8 mouse cellular contexts compared by ENCODE assay signal in genomic region chr11:96074351-96075176, GRCm38 (mm10). TPM values are rescaled to one million over a fixed set of nuclear protein-coding genes. Genes with fewer than 3 reads are reported as not detected.
DNase-seq lines count a peak whose midpoint lies in the region; ATAC-seq and TF ChIP-seq lines count a peak whose summit lies in the region.

No protein-coding gene starts in this region.

- peaks cover 3% of the 10 kb centered on the region; the same call in 1 of the 2 replicates for H3K4me1 ChIP-seq in hindbrain, embryonic 11.5 days (replicated peaks; ENCODE audit: control insufficient read depth, insufficient read depth, low read length)
- H3K4me1 ChIP-seq in liver, embryonic 13.5 days (replicated peaks), result peaks cover 44% of the 10 kb centered on the region
- H3K4me1 ChIP-seq in stomach, postnatal 0 days (replicated peaks; ENCODE audit: control insufficient read depth, insufficient read depth), result no peaks in the 10 kb centered on the region

- peak; percentile 34 for DNase-seq in adrenal gland, postnatal 14 days
- DNase-seq in adrenal gland, adult 8-10 months, result no peak
- peak; percentile 40 for DNase-seq in 416B (ENCODE audit: low read depth)
- DNase-seq in cerebellum, postnatal 36 days, result peak; percentile 47 to 49
- no peak for DNase-seq in hindbrain, embryonic 11.5 days (ENCODE audit: low spot score)
- no peak for DNase-seq in liver, embryonic 13.5 days
- no peak for DNase-seq in stomach, postnatal 0 days (ENCODE audit: low spot score)
- no peak for DNase-seq in ovary, adult 18-20 months (ENCODE audit: low spot score)

- TF ChIP-seq CTCF in stomach, postnatal 0 days (IDR thresholded peaks at IDR 0.05; ENCODE audit: low read depth), result no peak

- no peak overlapping the region for H3K27ac ChIP-seq in hindbrain, embryonic 11.5 days (ENCODE audit: low read depth, low read length)
- H3K27ac ChIP-seq in liver, embryonic 13.5 days, result peak overlapping the region; percentile 79
- peak overlapping the region; percentile 80 for H3K27ac ChIP-seq in stomach, postnatal 0 days (replicated peaks)

- H3K4me2 ChIP-seq in hindbrain, embryonic 11.5 days (replicated peaks; ENCODE audit: low read depth, low read length), result peak overlapping the region; percentile 83
- peak overlapping the region; percentile 92 for H3K4me2 ChIP-seq in liver, embryonic 13.5 days
- H3K4me2 ChIP-seq in stomach, postnatal 0 days (replicated peaks; ENCODE audit: low read depth), result peak overlapping the region; percentile 63

- H3K4me3 ChIP-seq in hindbrain, embryonic 11.5 days (ENCODE audit: low read depth, low read length), result peak overlapping the region; percentile 55
- peak overlapping the region; percentile 79 for H3K4me3 ChIP-seq in liver, embryonic 13.5 days (replicated peaks)
- H3K4me3 ChIP-seq in stomach, postnatal 0 days (ENCODE audit: low read depth, low read length), result peak overlapping the region; percentile 59

- peak overlapping the region; percentile 60 for H3K9ac ChIP-seq in hindbrain, embryonic 11.5 days (ENCODE audit: low read depth, low read length)
- H3K9ac ChIP-seq in liver, embryonic 13.5 days, result peak overlapping the region; percentile 85
- H3K9ac ChIP-seq in stomach, postnatal 0 days (ENCODE audit: low read length), result peak overlapping the region; percentile 65

- H3K27me3 ChIP-seq in hindbrain, embryonic 11.5 days (ENCODE audit: control insufficient read depth, insufficient read depth, low read length), result no peaks in the 10 kb centered on the region
- H3K27me3 ChIP-seq in liver, embryonic 13.5 days, result no peaks in the 10 kb centered on the region
- H3K27me3 ChIP-seq in stomach, postnatal 0 days (ENCODE audit: control insufficient read depth, insufficient read depth, low read length), result no peaks in the 10 kb centered on the region

- no peak for TF ChIP-seq EP300 in stomach, postnatal 0 days (optimal IDR thresholded peaks at IDR 0.05)

- ATAC-seq in hindbrain, embryonic 11.5 days (ENCODE audit: low FRiP score), result no peak
- no peak for ATAC-seq in liver, embryonic 13.5 days (ENCODE audit: low read depth)
- no peak for ATAC-seq in stomach, postnatal 0 days (ENCODE audit: low FRiP score, low TSS enrichment)

- H3K9me3 ChIP-seq in hindbrain, embryonic 11.5 days (ENCODE audit: control insufficient read depth, low read length), result no peaks in the 10 kb centered on the region
- no peaks in the 10 kb centered on the region for H3K9me3 ChIP-seq in liver, embryonic 13.5 days (replicated peaks)
- no peaks in the 10 kb centered on the region for H3K9me3 ChIP-seq in stomach, postnatal 0 days (ENCODE audit: control insufficient read depth, low read length)

- peaks cover 4% of the 10 kb centered on the region; the same call in 1 of the 2 replicates for H3K36me3 ChIP-seq in hindbrain, embryonic 11.5 days (ENCODE audit: control insufficient read depth, insufficient read depth, low read length)
- peaks cover 37% of the 10 kb centered on the region for H3K36me3 ChIP-seq in liver, embryonic 13.5 days
- H3K36me3 ChIP-seq in stomach, postnatal 0 days (ENCODE audit: control insufficient read depth, insufficient read depth, low read length), result 0 out of 2 replicates have a peak, but pooled peaks cover 2% of the 10 kb centered on the region

- WGBS in hindbrain, embryonic 11.5 days, result 33% methylated on average over 17 of the region's 17 CpGs
- 9% methylated on average over 17 of the region's 17 CpGs for WGBS in liver, embryonic 13.5 days (ENCODE audit: insufficient replicate concordance)
- WGBS in stomach, postnatal 0 days, result 9% methylated on average over 17 of the region's 17 CpGs

RNA-seq across cellular contexts. Expression of gene Atp5g1, which starts 0.9 kb away (rescaled TPM):
- total RNA-seq in adrenal gland, postnatal 14 days (2021), result 244 and 262 TPM in 2 replicates
- 100 to 1,000 TPM; 227 to 500 (median 292) TPM for total RNA-seq in adrenal gland, adult 8-10 months (2022)
- polyA plus RNA-seq in hindbrain, embryonic 11.5 days (2014; fragmentation: Nextera tagmentation; extraction: Ambion mirVana), result 474 and 485 TPM in 2 replicates
- polyA plus RNA-seq in liver, embryonic 13.5 days (2015; fragmentation: Nextera tagmentation; extraction: Ambion mirVana), result 578 and 628 TPM in 2 replicates
- 1,003 and 1,182 TPM in 2 replicates for polyA plus RNA-seq in stomach, postnatal 0 days (2015; fragmentation: Nextera tagmentation; extraction: Ambion mirVana)

RNA-seq across cellular contexts. Expression of gene Ube2z, which starts 9.4 kb away (rescaled TPM):
- 43.8 and 45.2 TPM in 2 replicates for total RNA-seq in adrenal gland, postnatal 14 days (2021)
- 10 to 100 TPM; 53.9 to 60.0 (median 57.0) TPM for total RNA-seq in adrenal gland, adult 8-10 months (2022)
- polyA plus RNA-seq in hindbrain, embryonic 11.5 days (2014; fragmentation: Nextera tagmentation; extraction: Ambion mirVana), result 20.9 and 25.2 TPM in 2 replicates
- polyA plus RNA-seq in liver, embryonic 13.5 days (2015; fragmentation: Nextera tagmentation; extraction: Ambion mirVana), result 13.7 and 15.2 TPM in 2 replicates
- polyA plus RNA-seq in stomach, postnatal 0 days (2015; fragmentation: Nextera tagmentation; extraction: Ambion mirVana), result 26.4 and 28.7 TPM in 2 replicates

RNA-seq across cellular contexts. Expression of gene Calcoco2, which starts 37.2 kb away (rescaled TPM):
- not detected in 2 replicates for total RNA-seq in adrenal gland, postnatal 14 days (2021)
- not detected for total RNA-seq in adrenal gland, adult 8-10 months (2022)
- polyA plus RNA-seq in hindbrain, embryonic 11.5 days (2014; fragmentation: Nextera tagmentation; extraction: Ambion mirVana), result 0.17 TPM in 1 of 2 replicates, not detected in the other
- polyA plus RNA-seq in liver, embryonic 13.5 days (2015; fragmentation: Nextera tagmentation; extraction: Ambion mirVana), result not detected in 2 replicates
- polyA plus RNA-seq in stomach, postnatal 0 days (2015; fragmentation: Nextera tagmentation; extraction: Ambion mirVana), result not detected in 2 replicates

RNA-seq across cellular contexts. Expression of gene Snf8, which starts 39.9 kb away (rescaled TPM):
- 77.7 and 79.2 TPM in 2 replicates for total RNA-seq in adrenal gland, postnatal 14 days (2021)
- total RNA-seq in adrenal gland, adult 8-10 months (2022), result 10 to 100 TPM; 77.6 to 95.6 (median 86.3) TPM
- 47.3 and 48.8 TPM in 2 replicates for polyA plus RNA-seq in hindbrain, embryonic 11.5 days (2014; fragmentation: Nextera tagmentation; extraction: Ambion mirVana)
- 87.0 and 88.9 TPM in 2 replicates for polyA plus RNA-seq in liver, embryonic 13.5 days (2015; fragmentation: Nextera tagmentation; extraction: Ambion mirVana)
- polyA plus RNA-seq in stomach, postnatal 0 days (2015; fragmentation: Nextera tagmentation; extraction: Ambion mirVana), result 76.0 and 83.0 TPM in 2 replicates

RNA-seq across cellular contexts. Expression of gene Gip, which starts 50.2 kb away (rescaled TPM):
- not detected in 2 replicates for total RNA-seq in adrenal gland, postnatal 14 days (2021)
- not detected for total RNA-seq in adrenal gland, adult 8-10 months (2022)
- polyA plus RNA-seq in hindbrain, embryonic 11.5 days (2014; fragmentation: Nextera tagmentation; extraction: Ambion mirVana), result not detected in 2 replicates
- polyA plus RNA-seq in liver, embryonic 13.5 days (2015; fragmentation: Nextera tagmentation; extraction: Ambion mirVana), result not detected in 2 replicates
- polyA plus RNA-seq in stomach, postnatal 0 days (2015; fragmentation: Nextera tagmentation; extraction: Ambion mirVana), result 1.8 and 3.2 TPM in 2 replicates

Comparison
In these comparisons a context has a peak if more than half of its experiments do, and no peak if none do; other contexts are left out.
1. DNase-seq: peak in adrenal gland, postnatal 14 days (single experiment), 416B (single experiment) and cerebellum, postnatal 36 days (2 of 2); none in adrenal gland, adult 8-10 months (single experiment), hindbrain, embryonic 11.5 days (single experiment), liver, embryonic 13.5 days (single experiment), stomach, postnatal 0 days (single experiment) and ovary, adult 18-20 months (single experiment).
2. Peak in every context shown above with its lines, with median percentiles within 50 percentile points of each other: H3K4me2 ChIP-seq, H3K4me3 ChIP-seq and H3K9ac ChIP-seq.